Mouse (Mus musculus) lung, adult 2 months (tissue): ENCODE measurements at regions not wholly inside any gene's neighbourhood (a gene's known extent, or its start where the extent isn't known, plus 50 kb on each side); places are given as distances from the start of the nearest gene placed in this dataset.

Experiments used
- CTCF ChIP-seq: fragments of 200-500 bp; IDR thresholded peaks from 2 replicates; pipeline ENCODE4 v1.5.1; 2011; ENCODE audit warnings: mild to moderate bottlenecking, low read length, control low read depth; ENCODE audit not compliant: insufficient read depth
- POLR2A ChIP-seq: fragments of 200-500 bp; IDR thresholded peaks from 2 replicates; pipeline ENCODE4 v1.6.1; 2011; ENCODE audit warnings: low read depth, mild to moderate bottlenecking, control low read depth, low read length, borderline replicate concordance; ENCODE audit errors: extremely low read depth

DNA sequence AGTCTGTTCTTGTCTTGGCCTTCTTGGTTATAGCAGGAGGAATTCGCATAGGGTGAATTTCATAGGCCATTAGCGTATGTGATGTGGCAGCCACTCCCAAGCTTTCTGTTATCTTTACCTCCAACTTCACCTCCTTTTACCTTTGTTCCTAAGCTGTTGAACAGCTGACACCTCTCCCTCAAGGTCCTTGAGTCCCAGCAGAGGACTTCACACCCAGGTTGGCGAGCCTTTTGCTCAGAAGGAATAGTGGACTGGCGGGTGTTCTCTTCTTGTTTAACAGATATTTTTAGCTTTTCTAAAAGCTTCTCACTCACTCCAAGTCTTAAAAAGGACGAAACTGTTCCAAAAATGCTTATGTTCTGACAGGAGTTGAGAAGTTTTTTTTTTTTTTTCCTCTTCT lies 303.4 kb upstream of the Id2 start:
- TF ChIP-seq CTCF (no peak), POLR2A (no peak)
